Mouse (Mus musculus) heart, embryonic 10.5 days (tissue): Measurements from ENCODE around the gene Ric8b. TPM values are rescaled to one million over a fixed set of nuclear protein-coding genes. Genes with fewer than 3 reads are reported as not detected.

ENCODE experiments used
- DNase-seq: peaks from one replicate; pipeline ENCODE4 v3.0.0-alpha.2; 2017; ENCODE audit warnings: low spot score
- H3K27ac ChIP-seq: fragments of 300-500 bp; sonication (generic); 2 replicates; pipeline ENCODE4 v1.5.1; 2016; ENCODE audit warnings: mild to moderate bottlenecking
- H3K27me3 ChIP-seq: fragments of 300-500 bp; sonication (generic); 2 replicates; pipeline ENCODE4 v1.6.1; 2016; ENCODE audit warnings: mild to moderate bottlenecking; ENCODE audit not compliant: poor library complexity, insufficient read depth, severe bottlenecking
- H3K36me3 ChIP-seq: fragments of 300-500 bp; sonication (generic); 2 replicates; pipeline ENCODE4 v1.6.1; 2016; ENCODE audit warnings: mild to moderate bottlenecking, moderate library complexity
- H3K4me1 ChIP-seq: fragments of 300-500 bp; sonication (generic); 2 replicates; pipeline ENCODE4 v1.6.1; 2016; ENCODE audit warnings: mild to moderate bottlenecking
- H3K4me3 ChIP-seq: fragments of 300-500 bp; sonication (generic); 2 replicates; pipeline ENCODE4 v1.5.1; 2016; ENCODE audit warnings: mild to moderate bottlenecking, moderate library complexity
- H3K9me3 ChIP-seq: fragments of 300-500 bp; sonication (generic); 2 replicates; pipeline ENCODE4 v1.6.1; 2016; ENCODE audit warnings: mild to moderate bottlenecking, moderate library complexity
- WGBS: fragments of 180-500 bp; shearing (Covaris S2); methylation state at CpG from one replicate; pipeline ENCODE4 v1.1.7; 2016; 5-methylcytosine and 5-hydroxymethylcytosine counted together
- polyA plus RNA-seq: library from polyadenylated mRNA; unstranded; fragments of >200 nt; fragmentation: Nextera tagmentation; extraction: Ambion mirVana; gene quantifications from 2 replicates; pipeline ENCODE4 v1.2.1, GENCODE M21; 2016

The Ric8b gene
- polyA plus RNA-seq, 1 experiment from 2014 or later, result 23.5 TPM

- H3K27me3 ChIP-seq, result no peaks in the 10 kb centered on the region
- H3K4me1 ChIP-seq, result 0 out of 2 replicates have a peak, but pooled peaks cover 9% of the 10 kb centered on the region
- H3K4me3 ChIP-seq, result no peak overlapping the region
- H3K36me3 ChIP-seq, result no peaks in the 10 kb centered on the region
- no peak for DNase-seq
- 64% methylated on average over 10 of the region's 10 CpGs for WGBS
- no peak overlapping the region for H3K27ac ChIP-seq
- H3K9me3 ChIP-seq, result no peaks in the 10 kb centered on the region
Measured at GRCm38 (mm10) chr10:85038147-85038546, 120.7 kb downstream of the Ric8b start.

GRCm38 (mm10) chr10:85038852-85039251, 121.4 kb downstream of the Ric8b start:
- no peak for DNase-seq
- H3K27ac ChIP-seq, result no peak overlapping the region
- WGBS, result 82% methylated on average over 5 of the region's 5 CpGs
- no peaks in the 10 kb centered on the region for H3K36me3 ChIP-seq
- no peaks in the 10 kb centered on the region for H3K9me3 ChIP-seq
- H3K4me3 ChIP-seq, result no peak overlapping the region
- H3K27me3 ChIP-seq, result no peaks in the 10 kb centered on the region
- 0 out of 2 replicates have a peak, but pooled peaks cover 9% of the 10 kb centered on the region for H3K4me1 ChIP-seq

GRCm38 (mm10) chr10:85044191-85044711, 126.8 kb downstream of the Ric8b start:
- WGBS, result 18% methylated on average over 17 of the region's 17 CpGs
- Histone ChIP-seq H3K36me3 (no peaks in the 10 kb centered on the region), H3K27ac (peak overlapping the region; percentile 86), H3K4me1 (peaks cover 5% of the 10 kb centered on the region), H3K27me3 (no peaks in the 10 kb centered on the region), H3K9me3 (no peaks in the 10 kb centered on the region), H3K4me3 (peak overlapping the region; percentile 57)
- no peak for DNase-seq

GRCm38 (mm10) chr10:85044732-85045720, 127.6 kb downstream of the Ric8b start:
- Histone ChIP-seq H3K36me3 (no peaks in the 10 kb centered on the region), H3K27me3 (no peaks in the 10 kb centered on the region), H3K4me3 (peak overlapping the region; percentile 57), H3K9me3 (no peaks in the 10 kb centered on the region), H3K4me1 (peaks cover 5% of the 10 kb centered on the region), H3K27ac (peak overlapping the region; percentile 86)
- no peak for DNase-seq
- 6% methylated on average over 24 of the region's 24 CpGs for WGBS

- H3K9me3 ChIP-seq, result no peaks in the 10 kb centered on the region
- 35% methylated on average over 5 of the region's 5 CpGs for WGBS
- H3K27ac ChIP-seq, result no peak overlapping the region
- no peaks in the 10 kb centered on the region for H3K36me3 ChIP-seq
- H3K27me3 ChIP-seq, result no peaks in the 10 kb centered on the region
- peaks cover 5% of the 10 kb centered on the region for H3K4me1 ChIP-seq
- no peak overlapping the region for H3K4me3 ChIP-seq
- DNase-seq, result no peak
Measured at GRCm38 (mm10) chr10:85046585-85046984, 129.2 kb downstream of the Ric8b start.

- WGBS, result 92% methylated on average over 8 of the region's 8 CpGs
Measured at GRCm38 (mm10) chr10:85048008-85048407, 130.6 kb downstream of the Ric8b start.

GRCm38 (mm10) chr10:85050668-85051208, 133.3 kb downstream of the Ric8b start:
- Histone ChIP-seq H3K27ac (no peak overlapping the region), H3K4me3 (no peak overlapping the region), H3K9me3 (no peaks in the 10 kb centered on the region), H3K36me3 (no peaks in the 10 kb centered on the region), H3K4me1 (no peaks in the 10 kb centered on the region), H3K27me3 (no peaks in the 10 kb centered on the region)
- DNase-seq, result no peak
- WGBS, result 48% methylated on average over 4 of the region's 4 CpGs

More at GRCm38 (mm10) chr10:85048008-85048407, 130.6 kb downstream of the Ric8b start:
- H3K4me3 ChIP-seq, result no peak overlapping the region
- H3K36me3 ChIP-seq, result no peaks in the 10 kb centered on the region
- H3K4me1 ChIP-seq, result peaks cover 5% of the 10 kb centered on the region
- DNase-seq, result no peak
- no peaks in the 10 kb centered on the region for H3K27me3 ChIP-seq
- H3K9me3 ChIP-seq, result no peaks in the 10 kb centered on the region
- H3K27ac ChIP-seq, result no peak overlapping the region

GRCm38 (mm10) chr10:85052451-85052850, 135.0 kb downstream of the Ric8b start:
- WGBS, result 34% methylated on average over 4 of the region's 4 CpGs
- no peaks in the 10 kb centered on the region for H3K9me3 ChIP-seq
- no peak for DNase-seq
- no peaks in the 10 kb centered on the region for H3K36me3 ChIP-seq
- H3K27me3 ChIP-seq, result no peaks in the 10 kb centered on the region
- H3K27ac ChIP-seq, result no peak overlapping the region
- H3K4me1 ChIP-seq, result no peaks in the 10 kb centered on the region
- no peak overlapping the region for H3K4me3 ChIP-seq

- 77% methylated on average over 2 of the region's 2 CpGs for WGBS
- H3K4me3 ChIP-seq, result no peak overlapping the region
- DNase-seq, result no peak
- H3K4me1 ChIP-seq, result no peaks in the 10 kb centered on the region
- no peaks in the 10 kb centered on the region for H3K36me3 ChIP-seq
- H3K9me3 ChIP-seq, result no peaks in the 10 kb centered on the region
- no peak overlapping the region for H3K27ac ChIP-seq
- H3K27me3 ChIP-seq, result no peaks in the 10 kb centered on the region
Measured at GRCm38 (mm10) chr10:85054876-85055275, 137.5 kb downstream of the Ric8b start.

Other genes with a start within 250 kb of the Ric8b start
- 0.36 TPM in 1 of 2 replicates, not detected in the other for gene Rfx4, start 161.6 kb upstream of the Ric8b start, polyA plus RNA-seq
- 1.1 and 1.4 TPM in 2 replicates for gene Fhl4, start 184.9 kb downstream of the Ric8b start, polyA plus RNA-seq
- 52.5 and 59.8 TPM in 2 replicates for gene Tmem263, start 185.0 kb downstream of the Ric8b start, polyA plus RNA-seq
- gene Mterf2, start 210.4 kb downstream of the Ric8b start, polyA plus RNA-seq, result 15.0 and 17.0 TPM in 2 replicates